Mouse (Mus musculus) embryonic facial prominence, embryonic 11.5 days (tissue): Measurements from ENCODE around the gene Tmem132c. TPM values are rescaled to one million over a fixed set of nuclear protein-coding genes. Genes with fewer than 3 reads are reported as not detected.

Experiments
- ATAC-seq: fragments of 200-750 bp; cut with Nextera tagmentation; replicated peaks from 2 replicates; pipeline ENCODE4 v1.8.0; 2017; ENCODE audit warnings: low read depth; ENCODE audit not compliant: insufficient number of reproducible peaks, low FRiP score, low TSS enrichment
- DNase-seq: peaks from one replicate; pipeline ENCODE4 v3.0.0-alpha.2; 2015; ENCODE audit warnings: low spot score
- H3K27ac ChIP-seq: fragments of 300-500 bp; sonication (generic); replicated peaks from 2 replicates; pipeline ENCODE4 v1.5.1; 2014; ENCODE audit warnings: mild to moderate bottlenecking, low read depth, low read length, control low read depth
- H3K27me3 ChIP-seq: fragments of 300-500 bp; sonication (generic); 2 replicates; pipeline ENCODE4 v1.6.1; 2014; ENCODE audit warnings: mild to moderate bottlenecking, low read length, moderate library complexity, mixed read lengths; ENCODE audit not compliant: control insufficient read depth, insufficient read depth
- H3K36me3 ChIP-seq: fragments of 300-500 bp; sonication (generic); replicated peaks from 2 replicates; pipeline ENCODE4 v1.6.1; 2014; ENCODE audit warnings: low read depth, mild to moderate bottlenecking, low read length, moderate library complexity, mixed read lengths; ENCODE audit not compliant: control insufficient read depth, insufficient read depth
- H3K4me1 ChIP-seq: fragments of 300-500 bp; sonication (generic); 2 replicates; pipeline ENCODE4 v1.6.1; 2014; ENCODE audit warnings: low read length, mixed read lengths; ENCODE audit not compliant: control insufficient read depth, insufficient read depth
- H3K4me2 ChIP-seq: fragments of 300-500 bp; sonication (generic); 2 replicates; pipeline ENCODE4 v1.6.1; 2014; ENCODE audit warnings: low read depth, mild to moderate bottlenecking, control low read depth, low read length, moderate library complexity
- H3K4me3 ChIP-seq: fragments of 300-500 bp; sonication (generic); 2 replicates; pipeline ENCODE4 v1.5.1; 2014; ENCODE audit warnings: low read depth, low read length, control low read depth
- H3K9ac ChIP-seq: fragments of 300-500 bp; sonication (generic); replicated peaks from 2 replicates; pipeline ENCODE4 v1.6.1; 2014; ENCODE audit warnings: mild to moderate bottlenecking, control low read depth, low read length
- H3K9me3 ChIP-seq: fragments of 300-500 bp; sonication (generic); replicated peaks from 2 replicates; pipeline ENCODE4 v1.6.1; 2016; ENCODE audit warnings: mild to moderate bottlenecking, low read length, inconsistent platforms, mixed read lengths; ENCODE audit not compliant: control insufficient read depth
- WGBS: fragments of 180-500 bp; shearing (Covaris S2); extraction: QIAGEN DNeasy Blood & Tissue Kit; methylation state at CpG from one replicate; pipeline ENCODE4 v1.1.7; 2014; 5-methylcytosine and 5-hydroxymethylcytosine counted together
- polyA plus RNA-seq: library from polyadenylated mRNA; unstranded; fragments of >200 nt; fragmentation: Nextera tagmentation; extraction: Ambion mirVana; gene quantifications from 2 replicates; pipeline ENCODE4 v1.2.1, GENCODE M21; 2014

Gene Tmem132c
- 30.9 and 31.0 TPM in 2 replicates for polyA plus RNA-seq

GRCm38 (mm10) chr5:127241136-127241924 is at the start of gene Tmem132c:
Gene Tmem132c (plus strand): TSS chr5:127241808.
- Histone ChIP-seq H3K9ac (peak within 1 kb of the TSS; percentile 62), H3K4me1 (0 out of 2 replicates have a peak, but pooled peaks cover 4% of the 10 kb centered on the region), H3K36me3 (no peaks in the 10 kb centered on the region), H3K4me2 (peak within 1 kb of the TSS; percentile 88), H3K4me3 (peak within 1 kb of the TSS; percentile 68), H3K9me3 (no peaks in the 10 kb centered on the region), H3K27ac (peak within 1 kb of the TSS; percentile 79), H3K27me3 (peaks cover 5% of the 10 kb centered on the region; the same call in 1 of the 2 replicates)
- ATAC-seq, result peak; percentile 88
- under 1% methylated on average over 56 of the region's 58 CpGs for WGBS
- DNase-seq, result peak; percentile 91

GRCm38 (mm10) chr5:127191881-127192280 is 49.7 kb upstream of the Tmem132c start:
- H3K9ac ChIP-seq, result no peak overlapping the region
- ATAC-seq, result no peak
- no peak overlapping the region for H3K27ac ChIP-seq
- H3K36me3 ChIP-seq, result no peaks in the 10 kb centered on the region
- no peaks in the 10 kb centered on the region for H3K27me3 ChIP-seq
- H3K4me1 ChIP-seq, result no peaks in the 10 kb centered on the region
- DNase-seq, result peak; percentile 88
- 34% methylated on average over 5 of the region's 5 CpGs for WGBS
- no peak overlapping the region for H3K4me2 ChIP-seq
- H3K9me3 ChIP-seq, result no peaks in the 10 kb centered on the region
- no peak overlapping the region for H3K4me3 ChIP-seq

- H3K27ac ChIP-seq, result no peak overlapping the region
- no peak for ATAC-seq
- WGBS, result 53% methylated on average over 4 of the region's 4 CpGs
Observed at GRCm38 (mm10) chr5:127198850-127199249, 42.8 kb upstream of the Tmem132c start.

GRCm38 (mm10) chr5:127204881-127205280 is 36.7 kb upstream of the Tmem132c start:
- no peak overlapping the region for H3K27ac ChIP-seq
- no peak overlapping the region for H3K4me2 ChIP-seq
- H3K36me3 ChIP-seq, result no peaks in the 10 kb centered on the region
- no peaks in the 10 kb centered on the region for H3K27me3 ChIP-seq
- no peak overlapping the region for H3K9ac ChIP-seq
- 87% methylated on average over 8 of the region's 8 CpGs for WGBS
- no peak for ATAC-seq
- H3K4me1 ChIP-seq, result no peaks in the 10 kb centered on the region
- H3K4me3 ChIP-seq, result no peak overlapping the region
- no peaks in the 10 kb centered on the region for H3K9me3 ChIP-seq
- DNase-seq, result no peak

More at GRCm38 (mm10) chr5:127198850-127199249, 42.8 kb upstream of the Tmem132c start:
- Histone ChIP-seq H3K9ac (no peak overlapping the region), H3K4me1 (no peaks in the 10 kb centered on the region), H3K36me3 (no peaks in the 10 kb centered on the region), H3K4me3 (no peak overlapping the region), H3K27me3 (no peaks in the 10 kb centered on the region), H3K9me3 (no peaks in the 10 kb centered on the region), H3K4me2 (no peak overlapping the region)
- peak; percentile 26 for DNase-seq

DNA sequence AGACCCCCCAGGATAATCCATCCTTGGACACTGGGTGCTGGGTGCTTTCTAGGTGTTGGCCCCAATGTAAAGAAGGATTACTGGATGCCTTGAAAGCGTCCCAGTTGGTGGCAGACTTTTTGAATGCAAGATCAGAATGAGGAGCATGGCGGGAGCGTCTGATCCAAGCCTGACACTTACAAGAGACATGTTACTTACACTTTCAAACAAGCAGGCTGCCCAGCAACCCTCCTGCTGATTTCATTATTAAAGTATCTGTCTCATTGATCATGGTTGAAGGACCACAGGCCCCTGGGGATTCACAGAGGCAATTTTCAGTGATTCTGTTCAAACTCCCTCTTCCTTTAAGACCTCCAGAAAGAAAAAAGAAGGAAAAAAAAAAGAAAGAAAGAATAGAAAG is 25.2 kb upstream of the Tmem132c start:
- Histone ChIP-seq H3K27me3 (no peaks in the 10 kb centered on the region), H3K36me3 (no peaks in the 10 kb centered on the region), H3K4me2 (no peak overlapping the region), H3K27ac (no peak overlapping the region), H3K4me1 (no peaks in the 10 kb centered on the region), H3K9ac (no peak overlapping the region), H3K9me3 (no peaks in the 10 kb centered on the region), H3K4me3 (no peak overlapping the region)
- 51% methylated on average over 3 of the region's 3 CpGs for WGBS
- no peak for DNase-seq
- ATAC-seq, result no peak

GRCm38 (mm10) chr5:127217725-127218124 is 23.9 kb upstream of the Tmem132c start:
- Histone ChIP-seq H3K4me1 (no peaks in the 10 kb centered on the region), H3K4me2 (no peak overlapping the region), H3K27ac (no peak overlapping the region), H3K9ac (no peak overlapping the region), H3K4me3 (no peak overlapping the region), H3K9me3 (no peaks in the 10 kb centered on the region), H3K36me3 (no peaks in the 10 kb centered on the region), H3K27me3 (no peaks in the 10 kb centered on the region)
- DNase-seq, result no peak
- ATAC-seq, result no peak
- WGBS, result 63% methylated on average over 6 of the region's 6 CpGs

DNA sequence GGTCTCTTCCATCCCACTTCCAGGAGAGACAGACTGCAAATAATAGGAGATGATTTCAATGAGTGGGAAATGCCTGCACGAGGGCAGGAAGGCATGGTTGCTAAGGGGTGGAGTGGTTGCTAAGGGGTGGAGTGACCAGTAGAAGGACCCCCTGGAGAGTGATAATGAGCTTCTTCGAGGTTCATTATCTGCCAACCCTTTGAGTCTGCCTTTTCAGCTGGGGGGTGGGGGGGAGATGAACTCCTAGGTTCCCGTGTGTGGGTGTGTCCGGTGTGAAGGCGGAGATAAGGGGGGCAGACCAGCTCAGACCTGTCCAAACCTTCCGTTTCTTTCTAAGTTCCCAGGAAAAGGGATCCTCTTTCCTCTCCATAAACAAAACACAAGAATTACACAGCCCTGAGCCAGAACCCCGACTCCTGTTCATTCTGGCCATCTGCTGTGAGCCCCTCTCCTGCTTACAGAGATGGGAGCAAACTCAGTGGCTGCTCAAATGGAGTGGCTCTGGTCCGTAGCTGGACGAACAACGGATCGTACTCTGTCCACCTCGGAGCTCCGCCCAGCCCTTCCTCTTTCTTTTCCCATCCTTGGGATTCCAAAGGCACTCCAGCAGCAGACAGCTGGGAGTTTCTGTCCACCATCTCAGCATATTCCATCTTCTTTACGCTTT is 13.5 kb upstream of the Tmem132c start:
- Histone ChIP-seq H3K27ac (no peak overlapping the region), H3K9me3 (no peaks in the 10 kb centered on the region), H3K4me1 (no peaks in the 10 kb centered on the region), H3K9ac (no peak overlapping the region; the same call in 1 of the 2 replicates), H3K4me3 (peak overlapping the region; percentile 12; the same call in 1 of the 2 replicates), H3K4me2 (peak overlapping the region; percentile 38), H3K27me3 (no peaks in the 10 kb centered on the region), H3K36me3 (no peaks in the 10 kb centered on the region)
- 4% methylated on average over 14 of the region's 14 CpGs for WGBS
- peak; percentile 53 for DNase-seq
- peak; percentile 46; the same call in 1 of the 2 replicates for ATAC-seq

DNA sequence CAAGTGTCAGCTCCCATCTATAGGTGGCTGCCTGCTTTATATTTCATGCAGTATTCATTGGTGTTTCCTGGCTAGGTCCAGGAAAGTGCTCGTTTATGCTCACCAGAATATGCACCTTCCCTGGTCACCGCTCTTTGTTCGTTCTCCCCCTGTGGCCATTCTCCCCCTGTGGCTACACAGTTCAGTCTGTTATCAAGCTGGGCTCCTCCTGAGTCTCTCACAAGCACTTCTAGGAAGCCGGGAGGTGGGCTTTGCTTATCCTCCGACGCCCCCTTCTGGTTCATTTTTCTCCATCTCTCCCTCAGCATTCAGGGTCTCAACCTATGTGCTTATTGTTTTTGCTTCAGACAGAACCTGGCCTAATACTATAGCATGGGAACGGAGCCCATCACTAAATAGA is 6.9 kb upstream of the Tmem132c start:
- H3K27ac ChIP-seq, result no peak overlapping the region
- H3K36me3 ChIP-seq, result no peaks in the 10 kb centered on the region
- 4% methylated on average over 7 of the region's 7 CpGs for WGBS
- no peak overlapping the region for H3K9ac ChIP-seq
- DNase-seq (peak; percentile 84), ATAC-seq (peak; percentile 49)
- peaks cover 2% of the 10 kb centered on the region; the same call in 1 of the 2 replicates for H3K27me3 ChIP-seq
- no peaks in the 10 kb centered on the region for H3K9me3 ChIP-seq
- H3K4me1 ChIP-seq, result no peaks in the 10 kb centered on the region
- H3K4me2 ChIP-seq, result no peak overlapping the region; the same call in 1 of the 2 replicates
- no peak overlapping the region for H3K4me3 ChIP-seq
